Mouse (Mus musculus): ENCODE data around the gene Dlk2. TPM values are rescaled to one million over a fixed set of nuclear protein-coding genes. Genes with fewer than 3 reads are reported as not detected.

The Dlk2 gene
- 0.38 and 0.97 TPM in 2 replicates for polyA plus RNA-seq (2012; rRNA removed)

- H3K27ac ChIP-seq (ENCODE audit: control insufficient read depth, insufficient read depth, low read depth, low read length): no peak within 1 kb of the TSS
- H3K4me3 ChIP-seq (ENCODE audit: control insufficient read depth, low read depth, low read length): peak within 1 kb of the TSS; percentile 25
- peaks cover 3% of the 10 kb centered on the region; the same call in 1 of the 2 replicates for H3K27me3 ChIP-seq (ENCODE audit: control insufficient read depth, insufficient read depth, low read length)
- TF ChIP-seq POLR2A (IDR thresholded peaks at IDR 0.05; ENCODE audit: control insufficient read depth, low read depth, low read length): no peak
- TF ChIP-seq CTCF (IDR thresholded peaks at IDR 0.05; ENCODE audit: control insufficient read depth, insufficient read depth, insufficient replicate concordance, low read depth, low read length): no peak
- H3K4me1 ChIP-seq (ENCODE audit: control insufficient read depth, insufficient read depth, low read length): peaks cover 15% of the 10 kb centered on the region
- H3K36me3 ChIP-seq (ENCODE audit: control insufficient read depth, insufficient read depth, low read length): no peaks in the 10 kb centered on the region
These were observed at the start of gene Dlk2 for GRCm38 (mm10) chr17:46297364-46298219. TSS of gene Dlk2 (plus strand) at chr17:46297421.

- peak within 1 kb of the TSS; percentile 90 for H3K27ac ChIP-seq (ENCODE audit: control insufficient read depth, insufficient read depth, low read depth, low read length)
- peaks cover 5% of the 10 kb centered on the region for H3K4me1 ChIP-seq (ENCODE audit: control insufficient read depth, insufficient read depth, low read length)
- peak within 1 kb of the TSS; percentile 98 for H3K4me3 ChIP-seq (ENCODE audit: control insufficient read depth, low read depth, low read length)
- no peak for TF ChIP-seq CTCF (IDR thresholded peaks at IDR 0.05; ENCODE audit: control insufficient read depth, insufficient read depth, insufficient replicate concordance, low read depth, low read length)
- TF ChIP-seq POLR2A (IDR thresholded peaks at IDR 0.05; ENCODE audit: control insufficient read depth, low read depth, low read length): peak; percentile 97
- no peaks in the 10 kb centered on the region for H3K27me3 ChIP-seq (ENCODE audit: control insufficient read depth, insufficient read depth, low read length)
- H3K36me3 ChIP-seq (ENCODE audit: control insufficient read depth, insufficient read depth, low read length): no peaks in the 10 kb centered on the region; the same call in 1 of the 2 replicates
These were observed 49.6 kb upstream of the Dlk2 start, which contains the start of the genes Polr1c and Yipf3 for GRCm38 (mm10) chr17:46247512-46248188. TSS of gene Polr1c (minus strand) at chr17:46248054. TSS of gene Yipf3 (plus strand) at chr17:46248080.

GRCm38 (mm10) chr17:46248189-46248522 is 49.1 kb upstream of the Dlk2 start:
- Histone ChIP-seq H3K27me3 (ENCODE audit: control insufficient read depth, insufficient read depth, low read length) (no peaks in the 10 kb centered on the region), H3K4me1 (ENCODE audit: control insufficient read depth, insufficient read depth, low read length) (peaks cover 5% of the 10 kb centered on the region), H3K4me3 (ENCODE audit: control insufficient read depth, low read depth, low read length) (peak overlapping the region; percentile 98), H3K27ac (ENCODE audit: control insufficient read depth, insufficient read depth, low read depth, low read length) (peak overlapping the region; percentile 72), H3K36me3 (ENCODE audit: control insufficient read depth, insufficient read depth, low read length) (no peaks in the 10 kb centered on the region; the same call in 1 of the 2 replicates)
- TF ChIP-seq CTCF (IDR thresholded peaks at IDR 0.05; ENCODE audit: control insufficient read depth, insufficient read depth, insufficient replicate concordance, low read depth, low read length) (no peak), POLR2A (IDR thresholded peaks at IDR 0.05; ENCODE audit: control insufficient read depth, low read depth, low read length) (no peak)

DNA sequence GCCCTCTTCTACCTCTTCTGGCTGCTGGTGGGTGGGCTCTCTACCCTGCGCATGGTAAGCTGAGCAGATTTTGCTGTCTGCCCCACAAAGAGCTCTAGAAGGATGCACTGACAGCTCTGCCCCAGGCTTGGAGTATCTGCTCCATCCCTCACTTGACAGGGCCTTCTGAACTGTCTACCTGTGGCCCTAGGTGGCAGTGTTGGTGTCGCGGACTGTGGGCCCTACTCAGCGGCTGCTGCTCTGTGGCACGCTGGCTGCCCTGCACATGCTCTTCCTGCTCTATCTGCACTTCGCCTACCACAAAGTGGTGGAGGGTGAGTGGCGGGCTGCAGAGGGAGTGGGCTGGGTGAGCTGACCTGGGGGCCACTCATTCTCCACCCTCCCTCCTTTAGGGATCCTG is 46.0 kb upstream of the Dlk2 start:
- Histone ChIP-seq H3K27me3 (ENCODE audit: control insufficient read depth, insufficient read depth, low read length) (no peaks in the 10 kb centered on the region), H3K4me3 (ENCODE audit: control insufficient read depth, low read depth, low read length) (no peak overlapping the region), H3K4me1 (ENCODE audit: control insufficient read depth, insufficient read depth, low read length) (peaks cover 3% of the 10 kb centered on the region), H3K27ac (ENCODE audit: control insufficient read depth, insufficient read depth, low read depth, low read length) (no peak overlapping the region), H3K36me3 (ENCODE audit: control insufficient read depth, insufficient read depth, low read length) (no peaks in the 10 kb centered on the region; the same call in 1 of the 2 replicates)
- no peak for TF ChIP-seq CTCF (IDR thresholded peaks at IDR 0.05; ENCODE audit: control insufficient read depth, insufficient read depth, insufficient replicate concordance, low read depth, low read length)
- TF ChIP-seq POLR2A (IDR thresholded peaks at IDR 0.05; ENCODE audit: control insufficient read depth, low read depth, low read length): no peak

DNA sequence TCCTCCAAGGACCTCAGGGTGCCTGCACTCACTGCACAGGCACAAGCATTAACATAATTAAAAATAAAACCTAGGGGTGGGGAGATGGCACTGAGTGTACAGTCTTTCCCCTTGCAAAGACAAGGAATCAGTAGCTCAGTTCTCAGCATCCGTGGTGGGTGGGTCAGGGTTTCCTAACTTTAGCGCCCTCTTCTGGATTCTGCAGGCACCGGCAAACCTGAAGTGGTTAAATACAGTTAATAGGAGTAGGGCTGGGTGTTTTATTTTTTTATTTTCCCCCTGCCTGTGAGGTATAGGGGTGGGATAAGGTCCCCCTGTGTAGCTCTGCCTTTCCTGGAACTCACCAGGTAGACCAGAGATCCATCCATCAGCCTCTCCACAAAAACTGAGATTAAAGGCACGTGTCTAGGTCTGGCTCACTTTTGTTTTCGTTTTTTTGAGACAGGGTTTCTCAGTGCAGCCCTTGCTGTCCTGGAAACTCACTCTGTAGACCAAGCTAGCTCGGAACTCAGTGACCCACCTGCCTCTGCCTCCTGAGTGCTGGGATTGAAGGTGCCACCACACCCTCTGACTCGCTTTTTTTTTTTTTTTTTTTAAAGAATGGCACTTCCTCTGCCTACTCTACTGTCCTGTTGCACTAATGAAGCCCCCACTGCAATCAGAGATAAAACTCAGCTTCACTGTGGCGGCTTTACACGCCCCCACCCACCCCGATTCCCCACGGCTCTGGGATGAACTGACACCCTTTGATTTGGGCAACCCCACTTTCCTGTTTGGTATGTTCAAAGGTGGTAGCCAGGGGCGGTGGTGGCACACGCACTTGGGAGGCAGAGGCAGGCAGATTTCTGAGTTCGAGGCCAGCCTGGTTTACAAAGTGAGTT is 44.4 kb upstream of the Dlk2 start:
- no peaks in the 10 kb centered on the region; the same call in none of the 2 replicates for H3K36me3 ChIP-seq (ENCODE audit: control insufficient read depth, insufficient read depth, low read length)
- H3K27ac ChIP-seq (ENCODE audit: control insufficient read depth, insufficient read depth, low read depth, low read length): no peak overlapping the region; the same call in 1 of the 2 replicates
- TF ChIP-seq POLR2A (IDR thresholded peaks at IDR 0.05; ENCODE audit: control insufficient read depth, low read depth, low read length): no peak
- TF ChIP-seq CTCF (IDR thresholded peaks at IDR 0.05; ENCODE audit: control insufficient read depth, insufficient read depth, insufficient replicate concordance, low read depth, low read length): no peak

DNA sequence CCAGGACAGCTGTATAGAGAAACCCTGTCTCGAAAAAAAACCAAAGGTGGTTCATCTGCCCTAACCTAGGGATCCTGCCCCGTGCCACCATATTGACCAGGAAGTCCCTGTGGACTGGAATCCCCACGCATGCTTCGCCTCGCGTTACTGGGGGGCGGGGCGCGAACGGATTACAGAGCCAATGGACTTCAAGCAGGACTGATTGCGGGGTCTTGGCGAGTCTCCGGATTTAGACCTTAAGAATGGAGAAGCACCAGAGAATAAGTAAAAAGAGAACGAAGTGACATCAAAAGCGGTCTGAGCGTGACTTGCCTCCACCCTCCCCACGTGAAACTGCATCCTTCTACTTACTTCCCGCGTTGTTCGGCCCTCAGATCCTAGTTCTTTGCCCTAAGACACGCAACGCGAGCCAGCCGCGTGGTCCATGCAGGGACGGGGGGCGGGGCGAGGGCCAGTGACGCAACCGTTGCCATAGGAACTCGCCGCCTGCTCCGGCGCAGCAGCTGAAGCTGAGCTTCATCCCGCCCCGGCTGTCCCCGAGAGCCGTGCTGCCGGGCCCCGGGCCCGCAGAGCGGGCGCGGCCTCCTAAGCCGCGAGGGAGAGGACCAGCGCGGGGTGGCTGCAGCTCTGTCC is 43.7 kb upstream of the Dlk2 start, which contains the start of gene Lrrc73:
Gene Lrrc73, plus strand, starts transcription at position 80 of the 633 bp plus-strand sequence.
- Histone ChIP-seq H3K36me3 (ENCODE audit: control insufficient read depth, insufficient read depth, low read length) (no peaks in the 10 kb centered on the region; the same call in none of the 2 replicates), H3K4me3 (ENCODE audit: control insufficient read depth, low read depth, low read length) (peak within 1 kb of the TSS; percentile 85), H3K27me3 (ENCODE audit: control insufficient read depth, insufficient read depth, low read length) (no peaks in the 10 kb centered on the region), H3K27ac (ENCODE audit: control insufficient read depth, insufficient read depth, low read depth, low read length) (peak within 1 kb of the TSS; percentile 67), H3K4me1 (ENCODE audit: control insufficient read depth, insufficient read depth, low read length) (peaks cover 3% of the 10 kb centered on the region)
- TF ChIP-seq POLR2A (IDR thresholded peaks at IDR 0.05; ENCODE audit: control insufficient read depth, low read depth, low read length) (peak; percentile 58; the same call in 1 of the 2 replicates), CTCF (IDR thresholded peaks at IDR 0.05; ENCODE audit: control insufficient read depth, insufficient read depth, insufficient replicate concordance, low read depth, low read length) (no peak; the same call in 1 of the 2 replicates)

More for the DNA sequence above, 44.4 kb upstream of the Dlk2 start:
- Histone ChIP-seq H3K4me3 (ENCODE audit: control insufficient read depth, low read depth, low read length) (peak overlapping the region; percentile 85), H3K27me3 (ENCODE audit: control insufficient read depth, insufficient read depth, low read length) (no peaks in the 10 kb centered on the region), H3K4me1 (ENCODE audit: control insufficient read depth, insufficient read depth, low read length) (peaks cover 3% of the 10 kb centered on the region)

Measured in testis, adult 2 months (tissue).